Mouse (Mus musculus): Measurements from ENCODE around the gene Tmbim6.
A peak's percentile ranks its signal among the peaks of the same experiment; 100 is the strongest.
"Not testable (repeated sequence)": the region's sequence is repeated elsewhere in the genome, so short reads cannot be mapped to it uniquely, and the experiment has no call there.

The Tmbim6 gene

GRCm38 (mm10) chr15:99417692-99418271, 25.1 kb downstream of the Tmbim6 start:
- no peak for DNase-seq (ENCODE audit: low spot score in 2 of 2)

GRCm38 (mm10) chr15:99420101-99420500, 27.4 kb downstream of the Tmbim6 start:
- DNase-seq (ENCODE audit: low spot score in 2 of 2): no peak

GRCm38 (mm10) chr15:99420521-99421014, 27.9 kb downstream of the Tmbim6 start:
- no peak for DNase-seq (ENCODE audit: low spot score in 2 of 2)

DNA sequence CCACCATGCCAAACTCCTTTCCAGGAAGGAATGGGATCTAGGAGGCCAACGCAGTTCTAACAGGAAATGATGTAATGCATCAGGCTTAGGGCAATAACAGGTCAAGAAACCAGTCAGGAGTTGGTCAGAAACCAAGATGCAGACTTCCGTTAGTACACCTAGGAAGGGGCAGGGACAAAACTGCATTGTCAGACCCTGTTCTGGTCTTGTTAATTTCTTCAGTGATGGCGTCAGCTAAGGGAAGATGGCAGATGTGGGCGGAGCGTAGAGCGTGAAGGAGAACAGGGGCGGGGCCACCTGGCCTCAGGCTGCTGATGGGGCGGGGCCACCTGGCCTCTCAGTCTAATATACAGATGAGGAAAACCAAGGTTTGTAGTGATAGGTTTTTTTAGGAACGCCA, 28.5 kb downstream of the Tmbim6 start:
- peak; percentile 33 to 53 for DNase-seq (ENCODE audit: low spot score in 2 of 2)

DNA sequence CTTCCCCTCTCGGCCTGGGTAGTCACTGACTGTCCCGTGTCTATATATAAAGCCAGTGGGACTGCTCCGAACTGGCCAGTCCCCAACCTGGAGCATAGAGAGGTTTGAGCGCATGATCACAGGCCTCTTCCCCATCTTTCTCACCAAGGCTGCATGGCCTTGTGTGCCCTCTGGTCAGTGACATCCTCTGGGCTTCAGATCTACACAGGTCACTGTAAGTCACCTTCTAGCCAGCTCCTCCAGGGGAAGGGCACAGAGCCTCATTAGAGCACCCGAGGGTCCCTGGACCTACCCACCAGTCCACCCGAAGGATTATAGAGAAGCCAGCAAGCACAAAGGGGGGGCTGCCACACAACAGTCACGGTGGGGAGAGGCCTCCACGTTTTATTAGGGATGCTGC, 29.0 kb downstream of the Tmbim6 start:
- DNase-seq (ENCODE audit: low spot score in 2 of 2): no peak

- DNase-seq (ENCODE audit: low spot score in 2 of 2): no peak
These were observed 29.9 kb downstream of the Tmbim6 start for GRCm38 (mm10) chr15:99422551-99422950.

- no peak for DNase-seq (ENCODE audit: low spot score in 2 of 2)
These were observed 30.4 kb downstream of the Tmbim6 start for GRCm38 (mm10) chr15:99423131-99423530.

DNA sequence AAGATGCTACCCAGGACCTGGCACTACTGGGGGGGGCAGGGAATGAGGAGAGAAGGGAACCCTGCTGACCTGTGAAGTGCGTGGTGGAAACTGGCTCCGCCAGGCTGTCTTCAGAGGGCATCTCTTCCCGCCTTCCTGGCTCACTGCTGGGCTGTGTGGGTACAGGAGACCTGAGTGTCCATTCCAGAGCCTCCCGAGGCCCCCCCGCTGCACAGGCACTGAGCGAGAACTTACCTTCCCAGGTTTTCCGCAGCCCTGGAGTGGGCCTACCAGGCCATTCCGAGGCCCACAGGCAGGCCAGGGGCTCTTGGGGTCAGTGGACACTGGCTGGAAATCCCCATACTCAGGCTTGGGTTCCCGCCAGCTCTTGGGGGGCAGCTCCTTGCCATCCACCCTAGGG, 31.2 kb downstream of the Tmbim6 start:
- DNase-seq (ENCODE audit: low spot score in 2 of 2): no peak

DNA sequence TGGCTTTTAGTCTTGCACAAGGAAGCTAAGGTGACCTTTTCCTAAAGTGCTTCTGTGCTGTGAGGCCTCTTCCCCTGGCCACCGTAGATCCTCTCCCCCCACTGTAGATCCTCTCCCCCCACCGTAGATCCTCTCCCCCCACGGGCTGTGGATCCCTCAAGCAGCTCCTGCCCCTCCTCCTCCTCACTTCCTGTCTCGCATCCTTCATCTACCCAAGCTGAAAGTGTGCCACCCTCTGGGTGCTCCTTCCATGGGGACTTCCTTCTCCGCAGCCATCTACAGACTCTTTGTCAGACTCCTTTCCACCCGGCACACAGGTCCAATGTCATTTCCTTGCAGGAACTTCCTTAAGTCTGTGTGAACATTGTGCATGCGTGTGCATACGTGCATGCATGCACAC, 37.7 kb downstream of the Tmbim6 start:
- DNase-seq (ENCODE audit: low spot score in 2 of 2): no peak

DNA sequence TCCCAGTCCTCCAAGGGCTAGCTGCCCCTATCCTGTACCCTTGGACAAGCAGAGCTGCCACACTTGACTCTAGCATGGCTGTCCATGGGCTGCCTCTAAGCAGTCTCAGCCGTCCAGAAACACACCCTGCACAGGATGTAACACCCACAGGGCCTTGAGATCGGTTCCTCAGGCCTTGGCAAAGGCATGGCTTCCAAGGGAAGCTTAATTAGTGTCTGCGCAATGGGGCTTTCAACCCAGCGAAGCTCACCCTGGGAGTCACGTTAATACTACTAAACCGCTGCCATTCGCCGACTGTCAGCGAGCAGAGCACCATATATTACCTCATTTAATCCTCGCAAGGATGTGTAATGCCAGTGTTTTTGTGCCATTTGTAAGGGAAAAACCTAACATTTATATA, 38.4 kb downstream of the Tmbim6 start:
- DNase-seq (ENCODE audit: low spot score in 2 of 2): no peak

DNA sequence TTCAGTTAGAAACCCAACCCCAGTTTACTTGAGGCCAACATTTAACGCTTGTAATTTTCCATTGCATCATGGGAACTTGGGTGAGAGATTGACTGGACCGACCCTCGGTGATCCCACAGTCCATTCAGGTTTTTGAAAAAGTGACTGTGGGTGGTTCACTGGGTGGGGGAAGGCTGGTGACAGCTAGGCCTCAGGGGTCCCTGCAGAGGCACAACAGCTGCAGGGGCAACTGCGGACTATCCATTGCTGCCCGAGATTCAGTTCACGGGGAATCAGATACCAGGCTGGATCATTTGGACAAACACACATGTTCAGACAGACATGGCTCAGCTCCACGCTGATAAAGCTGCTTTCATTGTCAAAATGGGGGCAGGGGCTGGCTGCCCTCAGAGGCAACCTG, 38.8 kb downstream of the Tmbim6 start:
- DNase-seq (ENCODE audit: low spot score in 2 of 2): no peak

DNA sequence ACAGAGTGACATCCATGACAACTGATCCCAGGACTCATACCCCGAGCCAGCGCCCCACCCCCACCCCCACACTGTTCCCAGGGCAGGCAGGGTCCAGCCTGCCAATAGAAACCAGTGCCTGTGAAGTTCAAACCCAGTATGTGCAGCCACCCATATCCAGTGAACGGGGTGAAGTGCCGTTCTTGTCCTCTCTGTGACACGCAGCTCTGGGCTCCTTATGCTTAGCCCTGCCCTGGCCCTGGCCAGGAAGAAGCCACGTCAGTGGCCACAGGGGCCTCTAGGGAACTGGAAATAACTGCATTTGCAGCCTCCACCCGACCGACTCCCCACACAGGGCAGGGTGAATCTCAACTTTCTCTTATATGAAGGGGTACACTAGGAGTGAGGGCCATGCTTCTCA, 39.3 kb downstream of the Tmbim6 start:
- no peak for DNase-seq (ENCODE audit: low spot score in 2 of 2)

GRCm38 (mm10) chr15:99433081-99433718, 40.5 kb downstream of the Tmbim6 start:
- DNase-seq (ENCODE audit: low spot score in 2 of 2): no peak

DNA sequence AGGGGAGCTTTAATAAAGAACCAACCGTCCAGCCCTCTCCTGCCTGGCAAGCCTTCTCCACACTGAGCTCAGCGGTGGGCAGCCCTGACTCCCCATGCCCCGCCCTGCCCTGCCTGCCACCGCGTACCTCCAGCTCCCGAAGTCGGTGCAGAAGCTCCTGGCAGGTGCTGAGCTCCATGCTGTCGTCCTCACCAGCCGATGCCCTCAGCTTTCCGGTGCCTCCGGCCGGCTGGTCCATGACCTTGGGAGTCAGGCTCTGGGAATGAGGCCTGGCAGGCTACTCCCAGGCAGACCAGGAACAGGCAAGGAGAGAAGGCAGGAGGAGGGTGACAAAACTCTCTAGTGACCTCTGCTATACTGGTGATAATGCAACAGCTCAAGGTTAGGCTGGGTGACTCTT, 41.2 kb downstream of the Tmbim6 start:
- DNase-seq (ENCODE audit: low spot score in 2 of 2): no peak

DNA sequence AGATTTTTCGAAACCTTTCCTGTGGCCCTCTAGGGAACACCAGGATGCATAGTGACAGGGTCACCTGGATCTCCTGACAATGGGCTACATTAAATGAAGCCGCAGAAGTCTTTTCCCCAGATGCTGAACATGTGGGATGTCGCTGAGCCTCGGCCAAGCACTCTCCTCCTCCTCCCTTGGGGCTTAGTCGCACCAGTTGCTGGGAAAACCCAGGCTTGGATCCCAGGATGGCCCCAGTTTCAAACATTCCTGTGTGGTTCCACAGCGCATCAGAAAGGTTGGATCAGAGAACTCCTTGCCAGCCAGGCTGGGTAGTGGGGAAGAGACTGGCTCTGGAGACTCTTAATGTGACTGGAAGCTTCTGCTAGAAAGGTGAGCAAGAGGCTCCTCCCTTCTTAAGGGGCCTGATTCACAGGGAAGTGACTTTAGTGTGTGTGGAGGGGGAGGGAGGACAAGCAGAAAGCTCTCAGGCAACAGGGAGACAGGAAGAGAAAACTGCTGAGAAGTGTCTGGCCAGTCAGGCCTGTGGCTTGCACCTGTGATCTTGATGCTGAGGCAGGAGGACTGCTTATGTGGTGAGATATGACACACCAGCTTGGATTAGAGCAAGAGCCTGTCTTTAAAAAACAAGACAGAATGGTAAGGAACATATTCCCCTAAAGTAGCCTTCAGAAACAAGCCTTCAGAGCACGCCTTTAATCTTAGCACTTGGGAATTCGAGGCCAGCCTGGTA, 46.5 kb downstream of the Tmbim6 start:
- no peak for DNase-seq (ENCODE audit: low spot score in 2 of 2)

DNA sequence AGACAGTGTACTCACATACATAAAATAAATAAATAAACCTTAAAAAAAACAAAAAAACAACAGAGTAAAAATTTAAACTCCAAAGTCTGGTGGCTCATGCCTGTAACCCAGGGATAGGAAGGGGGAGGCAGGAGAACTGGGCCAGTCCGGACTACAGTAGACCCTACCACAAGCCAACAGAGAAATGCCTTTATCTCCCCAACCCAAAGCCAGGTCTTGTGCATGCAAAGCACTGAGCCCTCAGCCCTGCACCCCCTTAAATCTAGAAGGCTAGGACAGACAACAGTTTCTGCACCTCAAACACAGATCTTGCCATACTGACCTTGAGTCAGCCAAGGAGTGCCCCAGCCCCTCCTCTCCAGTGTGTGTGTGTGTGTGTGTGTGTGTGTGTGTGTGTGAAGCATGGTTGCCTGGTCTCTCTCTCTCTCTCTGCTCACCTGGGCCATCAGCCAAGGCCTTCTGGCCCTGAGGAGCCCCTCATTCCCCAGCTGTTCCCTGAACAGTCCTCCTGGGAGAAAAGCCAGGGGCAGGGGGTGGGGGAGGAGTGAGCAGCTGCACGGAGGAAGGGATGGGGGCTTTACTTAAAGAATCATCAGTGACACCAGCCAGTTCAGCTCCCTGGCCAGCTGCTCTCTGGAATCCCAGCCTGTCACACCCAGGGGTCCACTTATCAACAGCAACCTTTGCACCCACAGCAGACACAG, 47.6 kb downstream of the Tmbim6 start:
- DNase-seq (ENCODE audit: low spot score in 2 of 2): no peak

DNA sequence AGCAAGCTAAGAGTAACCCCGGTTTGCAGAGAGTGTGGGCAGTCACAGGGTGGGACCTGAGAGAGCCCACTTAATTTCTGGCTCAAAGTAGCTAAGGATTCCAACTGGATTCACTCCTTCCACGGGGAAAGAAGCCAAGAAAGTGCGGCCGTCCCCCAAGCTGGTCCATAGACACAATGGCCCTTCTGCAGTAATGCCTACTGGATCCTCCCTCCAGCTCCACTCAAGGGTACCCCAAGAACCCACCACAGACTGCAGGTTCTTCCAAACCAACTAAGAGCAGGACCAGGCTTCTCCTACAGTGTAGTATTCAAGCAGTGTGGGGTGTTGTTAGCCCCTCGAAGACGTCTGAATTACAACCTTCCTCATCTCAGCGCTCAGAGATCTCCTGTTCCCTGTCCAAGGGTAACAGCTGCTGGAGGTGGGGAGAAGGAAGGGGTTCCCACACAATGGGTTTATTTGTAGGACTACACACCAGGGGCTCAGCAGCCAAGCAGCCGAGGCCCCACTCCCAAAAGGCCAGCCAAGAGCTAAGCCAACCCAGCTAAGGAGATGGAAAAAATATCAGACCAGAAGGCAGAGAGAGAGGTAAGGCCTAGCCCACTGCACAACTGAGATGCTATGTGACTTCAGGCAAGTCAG, 48.3 kb downstream of the Tmbim6 start:
- no peak for DNase-seq (ENCODE audit: low spot score in 2 of 2)

GRCm38 (mm10) chr15:99442358-99442757, 49.7 kb downstream of the Tmbim6 start:
- DNase-seq (ENCODE audit: low spot score in 2 of 2): no peak

DNA sequence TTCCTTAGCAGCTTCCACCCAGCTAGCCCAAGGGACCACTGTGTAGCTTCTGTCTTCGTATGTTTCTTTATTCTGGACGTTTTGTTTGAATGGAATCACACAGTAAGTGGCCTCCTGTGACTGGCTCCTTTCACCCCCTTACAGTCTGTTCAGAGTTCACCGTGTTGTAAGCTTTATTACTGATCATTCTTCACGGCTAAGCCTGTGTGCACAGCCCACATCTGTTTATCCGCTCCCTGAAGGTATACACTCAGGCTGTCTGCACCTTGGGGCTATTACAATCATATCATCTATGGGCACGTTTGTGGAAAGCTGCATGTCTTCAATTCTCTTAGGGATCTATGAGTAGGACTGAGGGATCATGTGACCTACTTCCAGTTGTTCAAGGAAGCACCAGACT, 52.9 kb downstream of the Tmbim6 start:
- DNase-seq (ENCODE audit: low spot score in 2 of 2): no peak

- not testable (repeated sequence) for DNase-seq (ENCODE audit: low spot score in 2 of 2)
These were observed 53.5 kb downstream of the Tmbim6 start for GRCm38 (mm10) chr15:99446136-99446535.

DNA sequence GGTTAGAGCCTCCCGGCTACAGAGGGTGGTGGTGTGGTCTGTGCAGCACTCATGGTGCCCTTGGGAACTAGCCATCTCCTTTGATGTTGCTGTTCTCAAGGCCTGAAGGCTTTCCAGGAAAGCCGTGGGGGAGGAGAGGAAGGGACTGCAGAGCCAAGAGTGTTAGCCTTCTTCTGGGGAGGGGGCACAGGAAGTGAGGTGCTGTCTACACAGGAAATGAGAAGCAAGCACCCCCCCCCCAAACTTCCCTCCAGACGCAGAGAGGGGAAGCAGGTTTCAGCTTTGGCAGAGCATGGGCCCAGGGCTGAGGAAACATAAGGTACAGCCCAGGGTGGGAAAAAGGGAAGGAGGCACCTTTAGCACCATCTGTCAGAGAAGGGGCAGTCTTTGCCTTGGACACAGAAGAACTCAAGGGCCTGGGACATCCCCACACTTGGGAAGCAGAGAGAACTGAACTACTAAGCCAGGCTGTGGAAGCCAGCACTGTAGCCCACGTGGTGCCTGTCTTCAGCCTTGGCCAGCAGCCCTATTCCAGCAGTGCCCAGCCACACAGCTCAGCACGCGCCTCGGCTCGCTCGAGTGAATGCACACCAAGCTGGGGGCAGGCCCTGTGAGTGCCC, 56.6 kb downstream of the Tmbim6 start:
- no peak for DNase-seq (ENCODE audit: low spot score in 2 of 2)

Measured in natural killer cell, adult 2 months (primary cell).